Mouse (Mus musculus) testis, adult 2 months (tissue): ENCODE results near the gene 1700067K01Rik. TPM values are rescaled to one million over a fixed set of nuclear protein-coding genes. Genes with fewer than 3 reads are reported as not detected.
"Not testable (repeated sequence)": the region's sequence is repeated elsewhere in the genome, so short reads cannot be mapped to it uniquely, and the experiment has no call there.

Experiments
- H3K27ac ChIP-seq: fragments of 200-500 bp; 2 replicates; pipeline ENCODE4 v1.5.1; 2012; ENCODE audit warnings: low read depth, low read length; ENCODE audit not compliant: control insufficient read depth, insufficient read depth
- H3K27me3 ChIP-seq: fragments of 200-500 bp; 2 replicates; pipeline ENCODE4 v1.6.1; 2012; ENCODE audit warnings: mild to moderate bottlenecking, low read length, moderate library complexity; ENCODE audit not compliant: control insufficient read depth, insufficient read depth
- H3K36me3 ChIP-seq: fragments of 200-500 bp; 2 replicates; pipeline ENCODE4 v1.6.1; 2012; ENCODE audit warnings: mild to moderate bottlenecking, low read length; ENCODE audit not compliant: control insufficient read depth, insufficient read depth
- H3K4me1 ChIP-seq: fragments of 200-500 bp; 2 replicates; pipeline ENCODE4 v1.6.1; 2012; ENCODE audit warnings: low read length; ENCODE audit not compliant: control insufficient read depth, insufficient read depth
- H3K4me3 ChIP-seq: fragments of 200-500 bp; 2 replicates; pipeline ENCODE4 v1.5.1; 2012; ENCODE audit warnings: low read depth, mild to moderate bottlenecking, low read length, moderate library complexity, mixed read lengths; ENCODE audit not compliant: control insufficient read depth
- CTCF ChIP-seq: fragments of 200-500 bp; IDR thresholded peaks from 2 replicates; pipeline ENCODE4 v1.5.1; 2012; ENCODE audit warnings: low read depth, mild to moderate bottlenecking, inconsistent platforms, low read length, moderate library complexity; ENCODE audit not compliant: control insufficient read depth, insufficient read depth, insufficient replicate concordance
- POLR2A ChIP-seq: fragments of 200-500 bp; IDR thresholded peaks from 2 replicates; pipeline ENCODE4 v1.6.1; 2012; ENCODE audit warnings: low read depth, mild to moderate bottlenecking, inconsistent platforms, low read length, moderate library complexity; ENCODE audit not compliant: control insufficient read depth
- polyA plus RNA-seq: library from polyadenylated mRNA; depleted of rRNA; stranded (reverse); fragments of >200 nt; gene quantifications from 2 replicates; pipeline ENCODE4 v1.2.3, GENCODE M21; 2012

1700067K01Rik gene
- polyA plus RNA-seq, 1 experiment: 38.1 TPM

- Histone ChIP-seq H3K36me3 (no peaks in the 10 kb centered on the region), H3K27me3 (no peaks in the 10 kb centered on the region), H3K27ac (peak overlapping the region; percentile 36), H3K4me1 (peaks cover 40% of the 10 kb centered on the region), H3K4me3 (peak overlapping the region; percentile 85)
- TF ChIP-seq POLR2A (no peak), CTCF (no peak)
Observed at GRCm38 (mm10) chr8:83998231-83999056, 2.9 kb upstream of the 1700067K01Rik start.

- no peak overlapping the region for H3K4me3 ChIP-seq
- peaks cover 44% of the 10 kb centered on the region for H3K4me1 ChIP-seq
- H3K36me3 ChIP-seq: no peaks in the 10 kb centered on the region
- H3K27ac ChIP-seq: peak overlapping the region; percentile 36; the same call in 1 of the 2 replicates
- H3K27me3 ChIP-seq: no peaks in the 10 kb centered on the region
- TF ChIP-seq POLR2A: no peak
- no peak for TF ChIP-seq CTCF
Observed at GRCm38 (mm10) chr8:83999057-83999705, 2.1 kb upstream of the 1700067K01Rik start.

- no peak for TF ChIP-seq POLR2A
- no peak for TF ChIP-seq CTCF
- no peaks in the 10 kb centered on the region for H3K36me3 ChIP-seq
- no peaks in the 10 kb centered on the region for H3K27me3 ChIP-seq
- no peak overlapping the region for H3K27ac ChIP-seq
- peaks cover 48% of the 10 kb centered on the region for H3K4me1 ChIP-seq
- H3K4me3 ChIP-seq: no peak overlapping the region
Observed at GRCm38 (mm10) chr8:83999825-84000224, 1.5 kb upstream of the 1700067K01Rik start.

- no peak overlapping the region for H3K27ac ChIP-seq
- TF ChIP-seq CTCF (no peak), POLR2A (no peak)
- H3K4me3 ChIP-seq: peak overlapping the region; percentile 33
- peaks cover 44% of the 10 kb centered on the region for H3K4me1 ChIP-seq
- H3K27me3 ChIP-seq: no peaks in the 10 kb centered on the region
- H3K36me3 ChIP-seq: no peaks in the 10 kb centered on the region
Observed at GRCm38 (mm10) chr8:84002957-84003611, 1.8 kb downstream of the 1700067K01Rik start.

GRCm38 (mm10) chr8:84003612-84004246, 2.4 kb downstream of the 1700067K01Rik start:
- H3K4me1 ChIP-seq: peaks cover 39% of the 10 kb centered on the region
- no peaks in the 10 kb centered on the region for H3K27me3 ChIP-seq
- no peak overlapping the region; the same call in 1 of the 2 replicates for H3K27ac ChIP-seq
- no peak for TF ChIP-seq CTCF
- TF ChIP-seq POLR2A: no peak
- H3K36me3 ChIP-seq: no peaks in the 10 kb centered on the region
- H3K4me3 ChIP-seq: peak overlapping the region; percentile 91

- no peak for TF ChIP-seq CTCF
- TF ChIP-seq POLR2A: peak; percentile 55; the same call in 1 of the 2 replicates
- H3K4me1 ChIP-seq: peaks cover 33% of the 10 kb centered on the region
- H3K4me3 ChIP-seq: peak overlapping the region; percentile 91
- H3K36me3 ChIP-seq: no peaks in the 10 kb centered on the region
- H3K27ac ChIP-seq: peak overlapping the region; percentile 90
- H3K27me3 ChIP-seq: no peaks in the 10 kb centered on the region
Observed at GRCm38 (mm10) chr8:84004533-84005201, 3.4 kb downstream of the 1700067K01Rik start.

GRCm38 (mm10) chr8:84005502-84005901, 4.2 kb downstream of the 1700067K01Rik start:
- peaks cover 35% of the 10 kb centered on the region for H3K4me1 ChIP-seq
- not testable (repeated sequence) for H3K27ac ChIP-seq, H3K27me3 ChIP-seq, H3K36me3 ChIP-seq, H3K4me3 ChIP-seq
